Comparison of ENCODE assay signal across 8 mouse cellular contexts in genomic region chr5:137779053-137779933, GRCm38 (mm10). TPM values are rescaled to one million over a fixed set of nuclear protein-coding genes. Genes with fewer than 3 reads are reported as not detected.
A peak's percentile ranks its signal among the peaks of the same experiment; 100 is the strongest.
DNase-seq lines count a peak whose midpoint lies in the region; ATAC-seq and TF ChIP-seq lines count a peak whose summit lies in the region.

No protein-coding gene starts in this region.

- H3K27ac ChIP-seq in spleen, adult 2 months (ENCODE audit: insufficient read depth, low read length) = peak overlapping the region; percentile 73
- H3K27ac ChIP-seq in forebrain, embryonic 15.5 days (replicated peaks) = peak overlapping the region; percentile 92
- H3K27ac ChIP-seq in stomach, embryonic 16.5 days (ENCODE audit: low read length) = peak overlapping the region; percentile 83

- WGBS in spleen, adult 2 months = under 1% methylated on average over 80 of the region's 83 CpGs
- WGBS in forebrain, embryonic 15.5 days = under 1% methylated on average over 80 of the region's 83 CpGs
- WGBS in stomach, embryonic 16.5 days = under 1% methylated on average over 83 of the region's 83 CpGs

- H3K4me2 ChIP-seq in forebrain, embryonic 15.5 days (replicated peaks) = peak overlapping the region; percentile 99
- H3K4me2 ChIP-seq in stomach, embryonic 16.5 days (ENCODE audit: low read depth, low read length) = peak overlapping the region; percentile 87

- peak overlapping the region; percentile 71 for H3K4me3 ChIP-seq in spleen, adult 2 months (ENCODE audit: extremely low read depth, insufficient read depth, insufficient read length)
- H3K4me3 ChIP-seq in forebrain, embryonic 15.5 days = peak overlapping the region; percentile 99
- peak overlapping the region; percentile 93 for H3K4me3 ChIP-seq in megakaryocyte, embryonic 14.5 days (replicated peaks)
- peak overlapping the region; percentile 88 for H3K4me3 ChIP-seq in stomach, embryonic 16.5 days (replicated peaks; ENCODE audit: low read length)

- peak; percentile 14; the same call in 1 of the 2 replicates for ATAC-seq in forebrain, embryonic 15.5 days (replicated peaks)
- peak; percentile 14; the same call in 1 of the 2 replicates for ATAC-seq in stomach, embryonic 16.5 days (ENCODE audit: insufficient read depth, low FRiP score)

- peaks cover 16% of the 10 kb centered on the region for H3K4me1 ChIP-seq in spleen, adult 2 months (ENCODE audit: control insufficient read depth, insufficient read depth, insufficient read length)
- H3K4me1 ChIP-seq in forebrain, embryonic 15.5 days = peaks cover 55% of the 10 kb centered on the region
- H3K4me1 ChIP-seq in megakaryocyte, embryonic 14.5 days = peaks cover 73% of the 10 kb centered on the region
- peaks cover 26% of the 10 kb centered on the region for H3K4me1 ChIP-seq in stomach, embryonic 16.5 days (ENCODE audit: control insufficient read depth, insufficient read depth, low read length)

- H3K9me3 ChIP-seq in forebrain, embryonic 15.5 days = no peaks in the 10 kb centered on the region
- no peaks in the 10 kb centered on the region for H3K9me3 ChIP-seq in megakaryocyte, embryonic 14.5 days
- H3K9me3 ChIP-seq in stomach, embryonic 16.5 days (replicated peaks; ENCODE audit: control insufficient read depth, low read length) = no peaks in the 10 kb centered on the region

- peak overlapping the region; percentile 97 for H3K9ac ChIP-seq in forebrain, embryonic 15.5 days (replicated peaks)
- H3K9ac ChIP-seq in stomach, embryonic 16.5 days (ENCODE audit: low read length) = peak overlapping the region; percentile 88

- no peak for TF ChIP-seq POLR2A in spleen, adult 2 months (IDR thresholded peaks at IDR 0.05; ENCODE audit: low read depth, low read length)

- TF ChIP-seq CTCF in spleen, adult 2 months (IDR thresholded peaks at IDR 0.05; ENCODE audit: extremely low read depth, insufficient read depth, insufficient read length, insufficient replicate concordance) = no peak

- no peaks in the 10 kb centered on the region for H3K27me3 ChIP-seq in spleen, adult 2 months (ENCODE audit: control insufficient read depth, insufficient read depth, low read length)
- no peaks in the 10 kb centered on the region for H3K27me3 ChIP-seq in forebrain, embryonic 15.5 days
- H3K27me3 ChIP-seq in megakaryocyte, embryonic 14.5 days (replicated peaks) = no peaks in the 10 kb centered on the region
- no peaks in the 10 kb centered on the region for H3K27me3 ChIP-seq in stomach, embryonic 16.5 days (ENCODE audit: control insufficient read depth, insufficient read depth, low read length)

- DNase-seq in spleen, adult 2 months (ENCODE audit: low read depth in 1 of 2, low spot score in 2 of 2) = no peak
- no peak for DNase-seq in spleen, adult 12 weeks (ENCODE audit: low spot score)
- DNase-seq in brain, adult 2 months (ENCODE audit: low read depth, low spot score) = peak; percentile 33
- peak; percentile 39 for DNase-seq in kidney, postnatal 14 days
- no peak for DNase-seq in left cerebral cortex, adult 11 months (ENCODE audit: low spot score)

- peaks cover 21% of the 10 kb centered on the region for H3K36me3 ChIP-seq in spleen, adult 2 months (ENCODE audit: control insufficient read depth, insufficient read depth, low read length)
- H3K36me3 ChIP-seq in forebrain, embryonic 15.5 days = peaks cover 39% of the 10 kb centered on the region
- peaks cover 46% of the 10 kb centered on the region for H3K36me3 ChIP-seq in megakaryocyte, embryonic 14.5 days (replicated peaks; ENCODE audit: low read length)
- H3K36me3 ChIP-seq in stomach, embryonic 16.5 days (ENCODE audit: control insufficient read depth, insufficient read depth, low read length) = peaks cover 24% of the 10 kb centered on the region

RNA-seq across cellular contexts. Expression of gene Ppp1r35, which starts 0.6 kb away (rescaled TPM):
- 43.9 and 55.3 TPM in 2 replicates for polyA plus RNA-seq in spleen, adult 2 months (2012; rRNA removed)
- 36.9 and 42.4 TPM in 2 replicates for polyA plus RNA-seq in forebrain, embryonic 15.5 days (2015; fragmentation: Nextera tagmentation; extraction: Ambion mirVana)
- polyA plus RNA-seq in megakaryocyte, embryonic 14.5 days (2012; ENCODE audit: insufficient read depth, low replicate concordance) = 104 and 105 TPM in 2 replicates
- 9.4 and 17.0 TPM in 2 replicates for polyA plus RNA-seq in stomach, embryonic 16.5 days (2015; fragmentation: Nextera tagmentation; extraction: Ambion mirVana)

RNA-seq across cellular contexts. Expression of gene Mepce, which starts 8.2 kb away (rescaled TPM):
- 36.9 and 44.4 TPM in 2 replicates for polyA plus RNA-seq in spleen, adult 2 months (2012; rRNA removed)
- 12.3 and 12.6 TPM in 2 replicates for polyA plus RNA-seq in forebrain, embryonic 15.5 days (2015; fragmentation: Nextera tagmentation; extraction: Ambion mirVana)
- polyA plus RNA-seq in megakaryocyte, embryonic 14.5 days (2012; ENCODE audit: insufficient read depth, low replicate concordance) = 88.7 and 584 TPM in 2 replicates
- 7.4 and 8.2 TPM in 2 replicates for polyA plus RNA-seq in stomach, embryonic 16.5 days (2015; fragmentation: Nextera tagmentation; extraction: Ambion mirVana)

RNA-seq across cellular contexts. Expression of gene Zcwpw1, which starts 8.3 kb away (rescaled TPM):
- polyA plus RNA-seq in spleen, adult 2 months (2012; rRNA removed) = 1.6 and 2.4 TPM in 2 replicates
- 10.4 and 11.3 TPM in 2 replicates for polyA plus RNA-seq in forebrain, embryonic 15.5 days (2015; fragmentation: Nextera tagmentation; extraction: Ambion mirVana)
- 0.70 TPM in 1 of 2 replicates, not detected in the other for polyA plus RNA-seq in megakaryocyte, embryonic 14.5 days (2012; ENCODE audit: insufficient read depth, low replicate concordance)
- polyA plus RNA-seq in stomach, embryonic 16.5 days (2015; fragmentation: Nextera tagmentation; extraction: Ambion mirVana) = 15.4 and 18.0 TPM in 2 replicates

RNA-seq across cellular contexts. Expression of gene Tsc22d4, which starts 33.8 kb away (rescaled TPM):
- polyA plus RNA-seq in spleen, adult 2 months (2012; rRNA removed) = 133 and 180 TPM in 2 replicates
- polyA plus RNA-seq in forebrain, embryonic 15.5 days (2015; fragmentation: Nextera tagmentation; extraction: Ambion mirVana) = 75.6 and 76.1 TPM in 2 replicates
- polyA plus RNA-seq in megakaryocyte, embryonic 14.5 days (2012; ENCODE audit: insufficient read depth, low replicate concordance) = 582 and 1,005 TPM in 2 replicates
- 115 and 119 TPM in 2 replicates for polyA plus RNA-seq in stomach, embryonic 16.5 days (2015; fragmentation: Nextera tagmentation; extraction: Ambion mirVana)

RNA-seq across cellular contexts. Expression of gene Nyap1, which starts 37.9 kb away (rescaled TPM):
- 1.2 and 1.9 TPM in 2 replicates for polyA plus RNA-seq in spleen, adult 2 months (2012; rRNA removed)
- 43.6 and 45.6 TPM in 2 replicates for polyA plus RNA-seq in forebrain, embryonic 15.5 days (2015; fragmentation: Nextera tagmentation; extraction: Ambion mirVana)
- 5.9 and 8.4 TPM in 2 replicates for polyA plus RNA-seq in megakaryocyte, embryonic 14.5 days (2012; ENCODE audit: insufficient read depth, low replicate concordance)
- polyA plus RNA-seq in stomach, embryonic 16.5 days (2015; fragmentation: Nextera tagmentation; extraction: Ambion mirVana) = 2.7 and 3.1 TPM in 2 replicates

Comparison
In these comparisons a context has a peak if more than half of its experiments do, and no peak if none do; other contexts are left out.
1. DNase-seq: peak in brain, adult 2 months (single experiment) and kidney, postnatal 14 days (single experiment); none in spleen, adult 2 months (0 of 2), spleen, adult 12 weeks (single experiment) and left cerebral cortex, adult 11 months (single experiment).
2. Peak in every context shown above with its lines, with median percentiles within 50 percentile points of each other: H3K27ac ChIP-seq and H3K4me3 ChIP-seq.